Mouse (Mus musculus): ENCODE measurements around the gene Kpna2. TPM values are rescaled to one million over a fixed set of nuclear protein-coding genes. Genes with fewer than 3 reads are reported as not detected.
"Not testable (repeated sequence)": the region's sequence is repeated elsewhere in the genome, so short reads cannot be mapped to it uniquely, and the experiment has no call there.

The Kpna2 gene
- polyA plus RNA-seq, 1 experiment, result 20.9 TPM

GRCm38 (mm10) chr11:106987384-106987783, 12.0 kb downstream of the Kpna2 start:
- Histone ChIP-seq H3K4me3 (replicated peaks) (no peak overlapping the region), H3K4me1 (peaks cover 13% of the 10 kb centered on the region), H3K27me3 (replicated peaks) (no peaks in the 10 kb centered on the region), H3K36me3 (replicated peaks; ENCODE audit: low read length) (peaks cover 82% of the 10 kb centered on the region), H3K9me3 (no peaks in the 10 kb centered on the region)
- TF ChIP-seq FLI1 (IDR thresholded peaks at IDR 0.05; ENCODE audit: low read length), result no peak
- TF ChIP-seq GATA1 (IDR thresholded peaks at IDR 0.05; ENCODE audit: borderline replicate concordance, low read length), result no peak

- Histone ChIP-seq H3K4me1 (peaks cover 24% of the 10 kb centered on the region), H3K36me3 (replicated peaks; ENCODE audit: low read length) (peaks cover 70% of the 10 kb centered on the region)
- not testable (repeated sequence) for H3K4me3 ChIP-seq (replicated peaks); H3K27me3 ChIP-seq (replicated peaks); H3K9me3 ChIP-seq
Observed at GRCm38 (mm10) chr11:106985979-106986604, 13.2 kb downstream of the Kpna2 start.

- Histone ChIP-seq H3K36me3 (replicated peaks; ENCODE audit: low read length) (peaks cover 34% of the 10 kb centered on the region), H3K27me3 (replicated peaks) (no peaks in the 10 kb centered on the region), H3K4me1 (peaks cover 20% of the 10 kb centered on the region), H3K9me3 (no peaks in the 10 kb centered on the region), H3K4me3 (replicated peaks) (peak overlapping the region; percentile 46)
- TF ChIP-seq FLI1 (IDR thresholded peaks at IDR 0.05; ENCODE audit: low read length), result no peak
- TF ChIP-seq GATA1 (IDR thresholded peaks at IDR 0.05; ENCODE audit: borderline replicate concordance, low read length), result no peak
Observed at GRCm38 (mm10) chr11:106982351-106982750, 17.0 kb downstream of the Kpna2 start.

GRCm38 (mm10) chr11:106981787-106982186, 17.6 kb downstream of the Kpna2 start:
- no peaks in the 10 kb centered on the region for H3K27me3 ChIP-seq (replicated peaks)
- peaks cover 19% of the 10 kb centered on the region for H3K4me1 ChIP-seq
- H3K4me3 ChIP-seq (replicated peaks), result no peak overlapping the region
- peaks cover 28% of the 10 kb centered on the region for H3K36me3 ChIP-seq (replicated peaks; ENCODE audit: low read length)
- TF ChIP-seq FLI1 (IDR thresholded peaks at IDR 0.05; ENCODE audit: low read length), result no peak
- TF ChIP-seq GATA1 (IDR thresholded peaks at IDR 0.05; ENCODE audit: borderline replicate concordance, low read length), result no peak
- no peaks in the 10 kb centered on the region for H3K9me3 ChIP-seq

- H3K4me1 ChIP-seq, result peaks cover 25% of the 10 kb centered on the region
- H3K4me3 ChIP-seq (replicated peaks), result no peak overlapping the region
- no peak for TF ChIP-seq FLI1 (IDR thresholded peaks at IDR 0.05; ENCODE audit: low read length)
- TF ChIP-seq GATA1 (IDR thresholded peaks at IDR 0.05; ENCODE audit: borderline replicate concordance, low read length), result no peak
- H3K9me3 ChIP-seq, result no peaks in the 10 kb centered on the region
- peaks cover 20% of the 10 kb centered on the region for H3K36me3 ChIP-seq (replicated peaks; ENCODE audit: low read length)
- peaks cover 2% of the 10 kb centered on the region for H3K27me3 ChIP-seq (replicated peaks)
Observed at GRCm38 (mm10) chr11:106980455-106980854, 18.9 kb downstream of the Kpna2 start.

- Histone ChIP-seq H3K4me1 (peaks cover 19% of the 10 kb centered on the region), H3K36me3 (replicated peaks; ENCODE audit: low read length) (no peaks in the 10 kb centered on the region), H3K4me3 (replicated peaks) (no peak overlapping the region), H3K27me3 (replicated peaks) (peaks cover 2% of the 10 kb centered on the region), H3K9me3 (peaks cover 7% of the 10 kb centered on the region)
- TF ChIP-seq FLI1 (IDR thresholded peaks at IDR 0.05; ENCODE audit: low read length), result no peak
- TF ChIP-seq GATA1 (IDR thresholded peaks at IDR 0.05; ENCODE audit: borderline replicate concordance, low read length), result no peak
Observed at GRCm38 (mm10) chr11:106976194-106976593, 23.1 kb downstream of the Kpna2 start.

- Histone ChIP-seq H3K4me1 (peaks cover 25% of the 10 kb centered on the region), H3K4me3 (replicated peaks) (no peak overlapping the region), H3K36me3 (replicated peaks; ENCODE audit: low read length) (no peaks in the 10 kb centered on the region), H3K27me3 (replicated peaks) (peaks cover 2% of the 10 kb centered on the region), H3K9me3 (peaks cover 7% of the 10 kb centered on the region)
- no peak for TF ChIP-seq GATA1 (IDR thresholded peaks at IDR 0.05; ENCODE audit: borderline replicate concordance, low read length)
- TF ChIP-seq FLI1 (IDR thresholded peaks at IDR 0.05; ENCODE audit: low read length), result no peak
Observed at GRCm38 (mm10) chr11:106975419-106976177, 23.7 kb downstream of the Kpna2 start.

GRCm38 (mm10) chr11:106974440-106974839, 24.9 kb downstream of the Kpna2 start:
- TF ChIP-seq GATA1 (IDR thresholded peaks at IDR 0.05; ENCODE audit: borderline replicate concordance, low read length) (no peak), FLI1 (IDR thresholded peaks at IDR 0.05; ENCODE audit: low read length) (no peak)
- H3K4me1 ChIP-seq, result peaks cover 29% of the 10 kb centered on the region

GRCm38 (mm10) chr11:106973016-106973415, 26.3 kb downstream of the Kpna2 start:
- H3K36me3 ChIP-seq (replicated peaks; ENCODE audit: low read length), result no peaks in the 10 kb centered on the region
- no peak overlapping the region for H3K4me3 ChIP-seq (replicated peaks)
- TF ChIP-seq FLI1 (IDR thresholded peaks at IDR 0.05; ENCODE audit: low read length), result no peak
- TF ChIP-seq GATA1 (IDR thresholded peaks at IDR 0.05; ENCODE audit: borderline replicate concordance, low read length), result no peak
- peaks cover 41% of the 10 kb centered on the region for H3K4me1 ChIP-seq
- peaks cover 7% of the 10 kb centered on the region for H3K9me3 ChIP-seq
- peaks cover 4% of the 10 kb centered on the region for H3K27me3 ChIP-seq (replicated peaks)

More at GRCm38 (mm10) chr11:106974440-106974839, 24.9 kb downstream of the Kpna2 start:
- no peaks in the 10 kb centered on the region for H3K36me3 ChIP-seq (replicated peaks; ENCODE audit: low read length)
- peaks cover 7% of the 10 kb centered on the region for H3K9me3 ChIP-seq
- H3K27me3 ChIP-seq (replicated peaks), result peaks cover 4% of the 10 kb centered on the region
- H3K4me3 ChIP-seq (replicated peaks), result no peak overlapping the region

DNA sequence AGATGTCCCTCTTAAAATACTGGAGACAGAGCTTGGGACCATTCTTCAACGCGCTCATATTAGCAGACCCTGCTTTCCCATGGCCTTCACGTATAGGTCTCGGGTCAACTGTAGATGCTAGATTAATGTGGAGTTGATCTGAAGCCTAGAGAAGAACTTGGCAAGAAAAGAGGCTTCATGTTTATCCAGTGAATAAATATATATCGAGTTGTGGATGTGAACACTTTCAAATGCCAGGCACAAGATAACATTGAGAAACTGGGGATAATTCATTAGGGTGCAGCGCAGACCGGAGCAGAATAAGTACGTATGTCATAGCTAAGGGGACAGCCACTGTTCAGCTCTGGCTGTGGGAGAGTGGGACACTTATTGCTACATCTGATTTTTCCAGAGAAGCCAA, 29.5 kb downstream of the Kpna2 start:
- H3K9me3 ChIP-seq, result peaks cover 9% of the 10 kb centered on the region
- peaks cover 58% of the 10 kb centered on the region for H3K4me1 ChIP-seq
- no peak for TF ChIP-seq GATA1 (IDR thresholded peaks at IDR 0.05; ENCODE audit: borderline replicate concordance, low read length)
- TF ChIP-seq FLI1 (IDR thresholded peaks at IDR 0.05; ENCODE audit: low read length), result no peak
- H3K36me3 ChIP-seq (replicated peaks; ENCODE audit: low read length), result no peaks in the 10 kb centered on the region
- no peak overlapping the region for H3K4me3 ChIP-seq (replicated peaks)
- H3K27me3 ChIP-seq (replicated peaks), result peaks cover 2% of the 10 kb centered on the region

Data from megakaryocyte, embryonic 14.5 days (primary cell).